Mouse (Mus musculus) frontal cortex, postnatal 10 days (tissue): Measurements from ENCODE around the gene Nostrin.

ENCODE experiments used
- DNase-seq, 2 experiments: peaks; one replicate each; pipeline ENCODE4 v3.0.0; 2022; ENCODE audit warnings: low spot score in 2 of 2, mixed read lengths in 1 of 2

Gene Nostrin

GRCm38 (mm10) chr2:69135661-69136576 is at the start of gene Nostrin:
Gene Nostrin, plus strand, starts transcription at chr2:69135800.
- no peak for DNase-seq

GRCm38 (mm10) chr2:69086505-69087260 is 48.9 kb upstream of the Nostrin start:
- DNase-seq, result no peak

GRCm38 (mm10) chr2:69095836-69096235 is 39.8 kb upstream of the Nostrin start:
- no peak for DNase-seq

- no peak for DNase-seq
These were observed 38.8 kb upstream of the Nostrin start for GRCm38 (mm10) chr2:69096821-69097220.

- DNase-seq, result no peak
These were observed 38.1 kb upstream of the Nostrin start for GRCm38 (mm10) chr2:69097526-69097925.

GRCm38 (mm10) chr2:69098701-69099100 is 36.9 kb upstream of the Nostrin start:
- DNase-seq, result no peak

GRCm38 (mm10) chr2:69099147-69099546 is 36.5 kb upstream of the Nostrin start:
- DNase-seq, result no peak

GRCm38 (mm10) chr2:69100706-69101105 is 34.9 kb upstream of the Nostrin start:
- DNase-seq, result no peak

GRCm38 (mm10) chr2:69103526-69103925 is 32.1 kb upstream of the Nostrin start:
- no peak for DNase-seq

- DNase-seq, result no peak
These were observed 31.0 kb upstream of the Nostrin start for GRCm38 (mm10) chr2:69104511-69105145.

GRCm38 (mm10) chr2:69109246-69109645 is 26.4 kb upstream of the Nostrin start:
- no peak for DNase-seq

GRCm38 (mm10) chr2:69109710-69110109 is 25.9 kb upstream of the Nostrin start:
- no peak for DNase-seq

GRCm38 (mm10) chr2:69112609-69113008 is 23.0 kb upstream of the Nostrin start:
- DNase-seq, result no peak

- no peak for DNase-seq
These were observed 21.6 kb upstream of the Nostrin start for GRCm38 (mm10) chr2:69113829-69114547.

- no peak for DNase-seq
These were observed 19.7 kb upstream of the Nostrin start for GRCm38 (mm10) chr2:69115921-69116320.

GRCm38 (mm10) chr2:69116767-69117166 is 18.8 kb upstream of the Nostrin start:
- DNase-seq, result no peak

GRCm38 (mm10) chr2:69118994-69119393 is 16.6 kb upstream of the Nostrin start:
- no peak for DNase-seq

GRCm38 (mm10) chr2:69119718-69120117 is 15.9 kb upstream of the Nostrin start:
- no peak for DNase-seq

- no peak for DNase-seq
These were observed 13.9 kb upstream of the Nostrin start for GRCm38 (mm10) chr2:69121681-69122080.

- no peak for DNase-seq
These were observed 10.2 kb upstream of the Nostrin start for GRCm38 (mm10) chr2:69125425-69125824.

- no peak for DNase-seq
These were observed 7.3 kb upstream of the Nostrin start for GRCm38 (mm10) chr2:69128321-69128720.
